Mouse (Mus musculus) embryo, embryonic 10 days (tissue): Measurements from ENCODE around the gene Fry.

ENCODE experiments used
- DNase-seq: peaks from one replicate; pipeline ENCODE4 v3.0.0-alpha.2; 2015; ENCODE audit warnings: low spot score

Fry gene

GRCm38 (mm10) chr5:150130144-150130543, 11.7 kb downstream of the Fry start:
- no peak for DNase-seq

- no peak for DNase-seq
These were observed 12.7 kb downstream of the Fry start for GRCm38 (mm10) chr5:150131166-150131565.

- no peak for DNase-seq
These were observed 16.2 kb downstream of the Fry start for GRCm38 (mm10) chr5:150134651-150135050.

- no peak for DNase-seq
These were observed 17.1 kb downstream of the Fry start for GRCm38 (mm10) chr5:150135529-150135928.

GRCm38 (mm10) chr5:150137772-150138451, 19.5 kb downstream of the Fry start:
- peak; percentile 41 for DNase-seq

GRCm38 (mm10) chr5:150140513-150140912, 22.1 kb downstream of the Fry start:
- DNase-seq = no peak

- DNase-seq = no peak
These were observed 27.5 kb downstream of the Fry start for GRCm38 (mm10) chr5:150145967-150146366.

- DNase-seq = no peak
These were observed 28.2 kb downstream of the Fry start for GRCm38 (mm10) chr5:150146612-150147011.

- DNase-seq = no peak
These were observed 31.3 kb downstream of the Fry start for GRCm38 (mm10) chr5:150149725-150150124.

GRCm38 (mm10) chr5:150150986-150151385, 32.5 kb downstream of the Fry start:
- DNase-seq = no peak

GRCm38 (mm10) chr5:150152071-150152879, 33.8 kb downstream of the Fry start:
- peak; percentile 22 for DNase-seq

- no peak for DNase-seq
These were observed 34.4 kb downstream of the Fry start for GRCm38 (mm10) chr5:150152880-150153281.

- DNase-seq = no peak
These were observed 36.9 kb downstream of the Fry start for GRCm38 (mm10) chr5:150155388-150155787.

GRCm38 (mm10) chr5:150156063-150156786, 37.8 kb downstream of the Fry start:
- no peak for DNase-seq

- peak; percentile 70 for DNase-seq
These were observed 39.2 kb downstream of the Fry start for GRCm38 (mm10) chr5:150157682-150158081.

- peak; percentile 13 for DNase-seq
These were observed 40.7 kb downstream of the Fry start for GRCm38 (mm10) chr5:150159151-150159550.

GRCm38 (mm10) chr5:150161193-150161592, 42.7 kb downstream of the Fry start:
- no peak for DNase-seq

GRCm38 (mm10) chr5:150161898-150162297, 43.5 kb downstream of the Fry start:
- no peak for DNase-seq

GRCm38 (mm10) chr5:150164671-150165070, 46.2 kb downstream of the Fry start:
- DNase-seq = no peak

- DNase-seq = no peak
These were observed 48.4 kb downstream of the Fry start for GRCm38 (mm10) chr5:150166811-150167210.

GRCm38 (mm10) chr5:150167287-150167686, 48.8 kb downstream of the Fry start:
- no peak for DNase-seq

- peak; percentile 94 for DNase-seq
These were observed 50.3 kb downstream of the Fry start for GRCm38 (mm10) chr5:150168712-150169111.

GRCm38 (mm10) chr5:150171562-150171961, 53.1 kb downstream of the Fry start:
- DNase-seq = no peak
